Mouse (Mus musculus) liver, adult 2 months (tissue): ENCODE data around the gene Triap1. TPM values are rescaled to one million over a fixed set of nuclear protein-coding genes. Genes with fewer than 3 reads are reported as not detected.
"Not testable (repeated sequence)": the region's sequence is repeated elsewhere in the genome, so short reads cannot be mapped to it uniquely, and the experiment has no call there.

Experiments
- DNase-seq: peaks from one replicate; pipeline ENCODE4 v3.0.0-alpha.2; 2011; ENCODE audit warnings: low read depth, low spot score; ENCODE audit errors: extremely low read depth
- H3K27ac ChIP-seq: fragments of 200-500 bp; replicated peaks from 2 replicates; pipeline ENCODE4 v1.5.1; 2012; ENCODE audit warnings: low read depth, mild to moderate bottlenecking, control low read depth, inconsistent platforms, low read length; ENCODE audit not compliant: insufficient read depth
- H3K27me3 ChIP-seq: fragments of 200-500 bp; 2 replicates; pipeline ENCODE4 v1.6.1; 2012; ENCODE audit warnings: mild to moderate bottlenecking, moderate library complexity, low read length, inconsistent platforms; ENCODE audit not compliant: control insufficient read depth, insufficient read depth
- H3K36me3 ChIP-seq: fragments of 200-500 bp; 2 replicates; pipeline ENCODE4 v1.6.1; 2012; ENCODE audit warnings: low read length, inconsistent platforms; ENCODE audit not compliant: control insufficient read depth, insufficient read depth
- H3K4me1 ChIP-seq: fragments of 200-500 bp; 2 replicates; pipeline ENCODE4 v1.6.1; 2011; ENCODE audit warnings: low read length; ENCODE audit not compliant: control insufficient read depth, insufficient read depth
- H3K4me3 ChIP-seq: fragments of 200-500 bp; 2 replicates; pipeline ENCODE4 v1.5.1; 2011; ENCODE audit warnings: low read depth, mild to moderate bottlenecking, control low read depth, low read length, moderate library complexity; ENCODE audit not compliant: insufficient read depth
- H3K79me2 ChIP-seq: fragments of 200-500 bp; 2 replicates; pipeline ENCODE4 v1.6.1; 2012; ENCODE audit warnings: inconsistent platforms, mild to moderate bottlenecking, low read length, moderate library complexity; ENCODE audit not compliant: control insufficient read depth, insufficient read depth
- H3K9ac ChIP-seq: fragments of 200-500 bp; 2 replicates; pipeline ENCODE4 v1.6.1; 2012; ENCODE audit warnings: low read depth, mild to moderate bottlenecking, control low read depth, inconsistent platforms, low read length
- CTCF ChIP-seq: fragments of 200-500 bp; IDR thresholded peaks from 2 replicates; pipeline ENCODE4 v1.5.1; 2011; ENCODE audit warnings: low read depth, low read length, control low read depth
- POLR2A ChIP-seq: fragments of 200-500 bp; IDR thresholded peaks from 2 replicates; pipeline ENCODE4 v1.6.1; 2011; ENCODE audit warnings: low read length, control low read depth; ENCODE audit not compliant: insufficient read depth; ENCODE audit errors: extremely low read depth
- WGBS: fragments of 180-500 bp; shearing (Covaris S2); methylation state at CpG from one replicate; pipeline ENCODE4 v1.1.7; 2018; 5-methylcytosine and 5-hydroxymethylcytosine counted together
- polyA plus RNA-seq: library from polyadenylated mRNA; depleted of rRNA; stranded (reverse); fragments of >200 nt; gene quantifications from 2 replicates; pipeline ENCODE4 v1.2.3, GENCODE M21; 2012
- total RNA-seq: library from RNA; depleted of rRNA; stranded (reverse); fragments of >200 nt; gene quantifications from 2 replicates; pipeline ENCODE4 v1.2.3, GENCODE M21; 2014

Gene Triap1
- total and polyA plus RNA-seq, 2 experiments = 11.8 to 14.5 TPM

- TF ChIP-seq POLR2A (no peak), CTCF (no peak)
- Histone ChIP-seq H3K4me3 (no peak overlapping the region), H3K27ac (no peak overlapping the region), H3K36me3 (peaks cover 6% of the 10 kb centered on the region; the same call in 1 of the 2 replicates), H3K4me1 (peaks cover 9% of the 10 kb centered on the region; the same call in 1 of the 2 replicates), H3K79me2 (no peaks in the 10 kb centered on the region; the same call in 1 of the 2 replicates), H3K27me3 (no peaks in the 10 kb centered on the region), H3K9ac (no peak overlapping the region)
- DNase-seq = no peak
- WGBS = 49% methylated on average over 13 of the region's 13 CpGs
These were observed 39.4 kb upstream of the Triap1 start for GRCm38 (mm10) chr5:115301615-115302014.

- not testable (repeated sequence) for H3K36me3 ChIP-seq, H3K4me3 ChIP-seq, H3K79me2 ChIP-seq, H3K9ac ChIP-seq, DNase-seq, H3K27me3 ChIP-seq, H3K4me1 ChIP-seq, H3K27ac ChIP-seq
- 76% methylated on average over 7 of the region's 7 CpGs for WGBS
These were observed 38.8 kb upstream of the Triap1 start for GRCm38 (mm10) chr5:115302190-115302589.

GRCm38 (mm10) chr5:115312354-115312753 is 28.7 kb upstream of the Triap1 start:
- no peak overlapping the region for H3K4me3 ChIP-seq
- no peak overlapping the region for H3K27ac ChIP-seq
- H3K27me3 ChIP-seq = no peaks in the 10 kb centered on the region
- no peak for DNase-seq
- TF ChIP-seq CTCF (no peak), POLR2A (no peak)
- H3K36me3 ChIP-seq = no peaks in the 10 kb centered on the region
- no peaks in the 10 kb centered on the region for H3K79me2 ChIP-seq
- H3K4me1 ChIP-seq = no peaks in the 10 kb centered on the region
- H3K9ac ChIP-seq = no peak overlapping the region
- WGBS = 78% methylated on average over 4 of the region's 4 CpGs

- no peaks in the 10 kb centered on the region for H3K36me3 ChIP-seq
- TF ChIP-seq CTCF (no peak), POLR2A (no peak)
- DNase-seq = no peak
- no peaks in the 10 kb centered on the region for H3K27me3 ChIP-seq
- no peak overlapping the region for H3K27ac ChIP-seq
- no peak overlapping the region for H3K9ac ChIP-seq
- WGBS = 80% methylated on average over 10 of the region's 10 CpGs
- no peaks in the 10 kb centered on the region for H3K4me1 ChIP-seq
- H3K79me2 ChIP-seq = no peaks in the 10 kb centered on the region
- H3K4me3 ChIP-seq = no peak overlapping the region
These were observed 28.0 kb upstream of the Triap1 start for GRCm38 (mm10) chr5:115312816-115313667.

GRCm38 (mm10) chr5:115313668-115313943 is 27.4 kb upstream of the Triap1 start:
- Histone ChIP-seq H3K36me3 (no peaks in the 10 kb centered on the region), H3K27me3 (no peaks in the 10 kb centered on the region), H3K4me1 (no peaks in the 10 kb centered on the region), H3K79me2 (no peaks in the 10 kb centered on the region), H3K9ac (no peak overlapping the region), H3K27ac (no peak overlapping the region), H3K4me3 (no peak overlapping the region)
- 92% methylated on average over 5 of the region's 5 CpGs for WGBS
- TF ChIP-seq CTCF (no peak), POLR2A (no peak)
- DNase-seq = no peak

- Histone ChIP-seq H3K27me3 (no peaks in the 10 kb centered on the region), H3K27ac (no peak overlapping the region), H3K4me1 (0 out of 2 replicates have a peak, but pooled peaks cover 3% of the 10 kb centered on the region), H3K36me3 (no peaks in the 10 kb centered on the region), H3K4me3 (no peak overlapping the region), H3K79me2 (no peaks in the 10 kb centered on the region), H3K9ac (no peak overlapping the region)
- WGBS = 54% methylated on average over 14 of the region's 14 CpGs
- TF ChIP-seq POLR2A = no peak
- TF ChIP-seq CTCF = no peak
- no peak for DNase-seq
These were observed 23.9 kb upstream of the Triap1 start for GRCm38 (mm10) chr5:115316968-115317644.
